Mouse (Mus musculus) forebrain, postnatal 0 days (tissue): ENCODE measurements around the gene Ifna6. TPM values are rescaled to one million over a fixed set of nuclear protein-coding genes. Genes with fewer than 3 reads are reported as not detected.

Experiments used
- ATAC-seq: fragments of 200-750 bp; cut with Nextera tagmentation; 2 replicates; pipeline ENCODE4 v1.8.0; 2017; ENCODE audit warnings: mild to moderate bottlenecking, moderate library complexity
- DNase-seq: peaks from one replicate; pipeline ENCODE4 v3.0.0-alpha.2; 2015
- H3K27ac ChIP-seq: fragments of 300-500 bp; sonication (generic); 2 replicates; pipeline ENCODE4 v1.5.1; 2014; ENCODE audit warnings: low read depth, mild to moderate bottlenecking, antibody characterized with exemption, low read length, moderate library complexity, mixed read lengths
- H3K27me3 ChIP-seq: fragments of 300-500 bp; sonication (generic); 2 replicates; pipeline ENCODE4 v1.6.1; 2014; ENCODE audit warnings: mild to moderate bottlenecking, low read length, mixed read lengths; ENCODE audit not compliant: insufficient read depth
- H3K36me3 ChIP-seq: fragments of 300-500 bp; sonication (generic); 2 replicates; pipeline ENCODE4 v1.6.1; 2014; ENCODE audit warnings: mild to moderate bottlenecking, moderate library complexity; ENCODE audit not compliant: insufficient read depth
- H3K4me1 ChIP-seq: fragments of 300-500 bp; sonication (generic); 2 replicates; pipeline ENCODE4 v1.6.1; 2014; ENCODE audit warnings: antibody characterized with exemption; ENCODE audit not compliant: insufficient read depth
- H3K4me2 ChIP-seq: fragments of 300-500 bp; sonication (generic); 2 replicates; pipeline ENCODE4 v1.6.1; 2014; ENCODE audit warnings: low read depth, mild to moderate bottlenecking, moderate library complexity
- H3K4me3 ChIP-seq: fragments of 300-500 bp; sonication (generic); 2 replicates; pipeline ENCODE4 v1.5.1; 2014; ENCODE audit warnings: low read depth, low read length, mixed read lengths
- H3K9ac ChIP-seq: fragments of 300-500 bp; sonication (generic); 2 replicates; pipeline ENCODE4 v1.6.1; 2014; ENCODE audit warnings: mild to moderate bottlenecking
- H3K9me3 ChIP-seq: fragments of 300-500 bp; sonication (generic); 2 replicates; pipeline ENCODE4 v1.6.1; 2016; ENCODE audit warnings: low read length
- CTCF ChIP-seq: sonication (generic); IDR thresholded peaks from 2 replicates; pipeline ENCODE4 v1.5.1; 2016; ENCODE audit warnings: antibody characterized with exemption, control low read depth, low read depth
- WGBS: fragments of 180-500 bp; shearing (Covaris S2); extraction: QIAGEN DNeasy Blood & Tissue Kit; methylation state at CpG from one replicate; pipeline ENCODE4 v1.1.7; 2014; 5-methylcytosine and 5-hydroxymethylcytosine counted together
- polyA plus RNA-seq: library from polyadenylated mRNA; unstranded; fragments of >200 nt; fragmentation: Nextera tagmentation; extraction: Ambion mirVana; gene quantifications from 2 replicates; pipeline ENCODE4 v1.2.1, GENCODE M21; 2015
- total RNA-seq: library from RNA; depleted of rRNA; stranded (reverse); fragments of >200 nt; gene quantifications from 2 replicates; pipeline ENCODE4 v1.2.3, GENCODE M21; 2014; rRNA removed

Ifna6 gene
- total and polyA plus RNA-seq, 2 experiments from 2014 or later, result not detected

DNA sequence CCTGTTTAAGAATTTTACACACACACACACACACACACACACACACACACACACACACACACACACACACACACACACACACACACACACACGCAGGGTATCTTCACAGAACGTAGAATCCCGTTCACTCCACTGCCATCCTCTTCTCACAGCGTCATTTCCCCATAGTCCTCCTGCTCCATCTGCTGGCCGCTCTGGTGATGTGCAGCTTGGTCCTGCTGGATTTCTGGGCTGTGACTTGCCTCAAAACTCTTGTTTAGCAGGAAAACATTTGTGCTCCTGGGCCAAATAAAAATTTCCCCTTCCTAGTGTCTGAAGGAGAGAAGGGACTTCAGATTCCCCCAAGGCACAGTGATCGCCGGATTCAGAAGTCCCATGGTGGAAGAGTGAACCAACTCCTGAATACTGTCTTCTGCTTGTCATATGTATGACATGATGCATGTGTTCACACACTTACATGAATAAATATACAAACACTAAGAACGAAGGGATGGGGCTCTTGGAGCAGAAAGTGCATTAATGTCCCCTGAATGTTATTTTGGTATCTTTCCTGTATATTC, 40.2 kb downstream of the Ifna6 start:
- Histone ChIP-seq H3K9me3 (no peaks in the 10 kb centered on the region), H3K4me2 (peak overlapping the region; percentile 75), H3K36me3 (no peaks in the 10 kb centered on the region), H3K27me3 (no peaks in the 10 kb centered on the region), H3K9ac (no peak overlapping the region), H3K4me3 (peak overlapping the region; percentile 41), H3K4me1 (no peaks in the 10 kb centered on the region), H3K27ac (no peak overlapping the region)
- peak; percentile 85 for DNase-seq
- under 1% methylated on average over 8 of the region's 8 CpGs for WGBS
- ATAC-seq, result peak; percentile 85
- TF ChIP-seq CTCF, result peak; percentile 94

DNA sequence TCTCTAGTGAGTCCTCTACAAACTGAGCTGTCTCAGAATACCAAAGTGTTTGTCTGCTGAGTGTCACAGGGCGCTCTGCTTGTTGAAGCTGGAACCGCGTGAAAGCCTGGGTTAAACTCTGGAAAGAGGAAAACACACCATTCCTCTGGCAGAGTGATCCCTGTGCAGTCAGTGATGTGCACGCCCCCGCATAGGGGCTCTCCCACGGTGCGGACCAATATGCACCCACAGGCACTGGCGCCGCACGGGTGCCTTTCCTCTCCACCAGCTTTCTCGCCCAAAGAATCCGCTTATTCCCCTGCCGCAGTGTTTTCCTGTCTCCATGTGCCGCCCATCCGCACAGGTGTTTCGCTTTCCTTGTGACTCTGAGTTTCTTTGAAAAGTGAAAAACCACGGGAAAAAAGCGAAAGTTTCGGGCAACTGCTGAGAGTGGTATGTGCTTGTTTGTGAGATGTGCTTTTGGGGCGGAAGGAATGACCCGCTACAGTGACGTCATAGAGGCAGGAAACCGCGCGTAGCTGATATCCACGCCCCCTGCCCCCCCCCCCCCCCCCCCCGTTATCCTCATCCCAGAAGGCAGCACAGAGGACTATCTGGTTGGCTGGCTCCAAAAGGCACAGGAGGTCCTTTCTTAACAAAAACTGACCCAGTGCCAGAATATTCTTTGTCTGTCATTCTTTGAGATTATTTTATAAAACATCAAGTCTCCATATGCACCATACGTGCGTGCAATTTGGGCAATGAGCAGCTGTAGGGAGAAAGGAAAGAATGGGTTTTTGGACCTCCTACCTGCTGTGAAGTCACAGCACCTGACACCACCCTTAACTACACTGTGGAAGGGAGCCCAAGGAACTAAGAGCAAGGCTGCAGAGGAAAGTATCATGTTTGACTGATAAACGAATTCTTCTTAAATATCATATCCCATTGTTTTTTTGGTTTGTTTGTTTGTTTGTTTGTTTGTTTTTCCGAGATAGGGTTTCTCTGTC, 41.0 kb downstream of the Ifna6 start:
- Histone ChIP-seq H3K27ac (no peak overlapping the region), H3K9ac (peak overlapping the region; percentile 43), H3K9me3 (no peaks in the 10 kb centered on the region), H3K4me3 (peak overlapping the region; percentile 41), H3K36me3 (no peaks in the 10 kb centered on the region), H3K4me1 (no peaks in the 10 kb centered on the region), H3K4me2 (peak overlapping the region; percentile 75), H3K27me3 (no peaks in the 10 kb centered on the region)
- WGBS, result 8% methylated on average over 31 of the region's 31 CpGs
- DNase-seq, result peak; percentile 62
- peak; percentile 72 for ATAC-seq
- TF ChIP-seq CTCF, result no peak

DNA sequence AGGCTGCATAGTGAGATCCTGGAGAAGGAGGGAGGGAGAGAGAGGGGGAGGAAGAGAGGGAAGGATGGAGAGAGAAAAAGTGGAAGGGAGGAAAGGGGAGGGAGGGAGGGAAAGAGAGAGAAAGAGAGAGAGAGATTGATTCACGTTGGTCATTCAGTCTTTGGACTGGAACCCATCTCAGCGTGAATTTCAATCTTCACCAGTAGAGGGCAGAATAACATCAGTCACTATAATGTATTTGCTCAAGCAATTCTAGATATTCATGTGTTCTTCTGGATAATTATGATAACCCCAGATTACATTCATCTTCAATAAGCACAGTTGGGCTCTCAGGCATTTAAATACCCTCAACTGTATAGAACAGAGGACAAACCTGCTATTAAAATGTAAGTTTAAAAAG, 45.5 kb downstream of the Ifna6 start:
- no peak for ATAC-seq
- DNase-seq, result peak; percentile 63

DNA sequence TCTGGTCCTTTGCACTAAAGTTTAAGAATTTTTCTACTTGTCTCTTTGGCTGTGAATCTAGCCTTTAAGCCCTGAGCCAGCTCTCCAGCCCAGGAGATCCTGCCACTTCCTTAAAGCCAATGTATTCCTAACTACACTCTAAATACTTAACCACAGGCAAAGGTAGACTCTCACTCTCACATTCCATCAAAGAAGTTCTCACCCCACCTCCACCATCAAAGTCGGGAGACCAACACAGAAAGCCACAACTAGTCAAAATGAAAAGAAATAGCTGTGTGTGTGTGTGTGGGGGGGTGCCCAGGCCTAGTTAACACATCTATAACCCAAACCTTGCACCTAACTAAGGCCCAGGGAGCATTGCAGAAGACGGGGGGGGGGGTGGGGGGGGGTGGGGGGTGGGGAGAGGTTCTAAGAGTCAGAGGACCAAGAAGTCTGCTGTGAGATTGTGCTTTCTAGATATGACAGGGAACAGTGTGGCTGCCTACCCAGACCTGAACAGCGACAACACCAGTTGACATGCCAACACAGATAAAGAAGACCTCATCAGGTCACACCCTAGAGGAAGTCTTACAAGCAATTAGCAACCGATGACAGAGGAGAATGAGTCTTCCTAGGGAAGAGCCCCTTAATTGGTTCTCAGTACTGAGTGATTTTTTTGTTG, 48.3 kb downstream of the Ifna6 start:
- Histone ChIP-seq H3K9ac (no peak overlapping the region), H3K4me2 (no peak overlapping the region), H3K36me3 (no peaks in the 10 kb centered on the region), H3K9me3 (no peaks in the 10 kb centered on the region), H3K4me1 (no peaks in the 10 kb centered on the region), H3K27ac (no peak overlapping the region), H3K4me3 (no peak overlapping the region), H3K27me3 (no peaks in the 10 kb centered on the region)
- TF ChIP-seq CTCF, result no peak
- DNase-seq (no peak), ATAC-seq (no peak)
- WGBS, result 84% methylated on average over 3 of the region's 4 CpGs

More for the DNA sequence above, 45.5 kb downstream of the Ifna6 start:
- TF ChIP-seq CTCF, result peak; percentile 79
- Histone ChIP-seq H3K27me3 (no peaks in the 10 kb centered on the region), H3K36me3 (no peaks in the 10 kb centered on the region), H3K4me2 (no peak overlapping the region), H3K4me3 (no peak overlapping the region), H3K9ac (no peak overlapping the region), H3K4me1 (no peaks in the 10 kb centered on the region), H3K9me3 (no peaks in the 10 kb centered on the region), H3K27ac (no peak overlapping the region)
- WGBS, result 0% methylated on average over 2 of the region's 2 CpGs

DNA sequence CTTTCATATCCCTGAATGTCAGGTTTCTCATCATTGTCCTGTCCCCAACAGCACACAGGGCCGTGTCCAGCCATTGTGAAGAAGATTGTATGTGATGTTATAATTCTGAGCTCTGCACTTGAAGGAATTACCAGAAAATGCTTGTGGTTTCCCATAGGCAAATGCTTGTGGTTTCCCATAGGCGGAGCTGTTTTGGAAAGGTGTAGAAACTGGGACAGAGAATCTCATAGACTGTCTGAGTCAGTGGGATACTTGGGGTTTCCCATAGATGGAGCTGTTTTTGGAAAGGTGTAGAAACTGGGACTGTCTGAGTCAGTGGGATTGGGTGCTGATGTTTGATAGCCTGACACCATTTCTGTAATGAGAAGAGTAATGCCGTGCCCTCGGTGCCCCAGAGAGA, 49.3 kb downstream of the Ifna6 start:
- Histone ChIP-seq H3K9me3 (no peaks in the 10 kb centered on the region), H3K4me2 (no peak overlapping the region), H3K36me3 (no peaks in the 10 kb centered on the region), H3K27ac (no peak overlapping the region), H3K27me3 (no peaks in the 10 kb centered on the region), H3K9ac (no peak overlapping the region), H3K4me3 (no peak overlapping the region), H3K4me1 (no peaks in the 10 kb centered on the region)
- DNase-seq (no peak), ATAC-seq (no peak)
- 85% methylated on average over 4 of the region's 4 CpGs for whole genome bisulfite sequencing
- no peak for TF ChIP-seq CTCF

Other genes with a start within 250 kb of the Ifna6 start
- gene Ifna9, start 235.0 kb upstream of the Ifna6 start, total RNA-seq, result not detected in 2 replicates
- not detected in 2 replicates for gene Ifna9, start 235.0 kb upstream of the Ifna6 start, polyA plus RNA-seq
- not detected in 2 replicates for gene Ifna12, start 224.0 kb upstream of the Ifna6 start, total RNA-seq
- not detected in 2 replicates for gene Ifna12, start 224.0 kb upstream of the Ifna6 start, polyA plus RNA-seq
- not detected in 2 replicates for gene C87499, start 193.0 kb upstream of the Ifna6 start, total RNA-seq
- not detected in 2 replicates for gene C87499, start 193.0 kb upstream of the Ifna6 start, polyA plus RNA-seq
- gene Ifna13, start 183.0 kb upstream of the Ifna6 start, total RNA-seq, result not detected in 2 replicates
- not detected in 2 replicates for gene Ifna13, start 183.0 kb upstream of the Ifna6 start, polyA plus RNA-seq
- gene Ifna16, start 150.5 kb upstream of the Ifna6 start, total RNA-seq, result not detected in 2 replicates
- gene Ifna16, start 150.5 kb upstream of the Ifna6 start, polyA plus RNA-seq, result not detected in 2 replicates
- not detected in 2 replicates for gene Ifna2, start 143.5 kb upstream of the Ifna6 start, total RNA-seq
- gene Ifna2, start 143.5 kb upstream of the Ifna6 start, polyA plus RNA-seq, result not detected in 2 replicates
- not detected in 2 replicates for gene Ifnab, start 136.1 kb upstream of the Ifna6 start, total RNA-seq
- gene Ifnab, start 136.1 kb upstream of the Ifna6 start, polyA plus RNA-seq, result not detected in 2 replicates
- gene Gm26566, start 105.6 kb upstream of the Ifna6 start, total RNA-seq, result 1.2 and 2.9 TPM in 2 replicates
- gene Gm26566, start 105.6 kb upstream of the Ifna6 start, polyA plus RNA-seq, result 0.84 and 1.1 TPM in 2 replicates
- gene Klhl9, start 105.0 kb upstream of the Ifna6 start, total RNA-seq, result 171 and 176 TPM in 2 replicates
- gene Klhl9, start 105.0 kb upstream of the Ifna6 start, polyA plus RNA-seq, result 65.8 and 78.1 TPM in 2 replicates
- not detected in 2 replicates for gene Gm13271, start 72.5 kb upstream of the Ifna6 start, total RNA-seq
- gene Gm13271, start 72.5 kb upstream of the Ifna6 start, polyA plus RNA-seq, result not detected in 2 replicates
- not detected in 2 replicates for gene Gm13283, start 67.3 kb upstream of the Ifna6 start, total RNA-seq
- not detected in 2 replicates for gene Gm13283, start 67.3 kb upstream of the Ifna6 start, polyA plus RNA-seq
- gene Gm13290, start 53.6 kb upstream of the Ifna6 start, total RNA-seq, result not detected in 2 replicates
- not detected in 2 replicates for gene Gm13290, start 53.6 kb upstream of the Ifna6 start, polyA plus RNA-seq
- gene Gm13289, start 50.5 kb upstream of the Ifna6 start, total RNA-seq, result not detected in 2 replicates
- gene Gm13289, start 50.5 kb upstream of the Ifna6 start, polyA plus RNA-seq, result not detected in 2 replicates
- gene Gm13272, start 47.6 kb upstream of the Ifna6 start, total RNA-seq, result not detected in 2 replicates
- not detected in 2 replicates for gene Gm13272, start 47.6 kb upstream of the Ifna6 start, polyA plus RNA-seq
- gene Ifnz, start 45.3 kb upstream of the Ifna6 start, total RNA-seq, result 0.33 TPM in 1 of 2 replicates, not detected in the other
- gene Ifnz, start 45.3 kb upstream of the Ifna6 start, polyA plus RNA-seq, result not detected in 2 replicates
- not detected in 2 replicates for gene Gm13276, start 41.7 kb upstream of the Ifna6 start, total RNA-seq
- gene Gm13276, start 41.7 kb upstream of the Ifna6 start, polyA plus RNA-seq, result not detected in 2 replicates
- gene Gm13277, start 38.8 kb upstream of the Ifna6 start, total RNA-seq, result not detected in 2 replicates
- gene Gm13277, start 38.8 kb upstream of the Ifna6 start, polyA plus RNA-seq, result not detected in 2 replicates
- gene Gm13278, start 35.9 kb upstream of the Ifna6 start, total RNA-seq, result not detected in 2 replicates
- gene Gm13278, start 35.9 kb upstream of the Ifna6 start, polyA plus RNA-seq, result not detected in 2 replicates
- not detected in 2 replicates for gene Gm13275, start 32.9 kb upstream of the Ifna6 start, total RNA-seq
- not detected in 2 replicates for gene Gm13275, start 32.9 kb upstream of the Ifna6 start, polyA plus RNA-seq
- gene Gm13279, start 30.0 kb upstream of the Ifna6 start, total RNA-seq, result not detected in 2 replicates
- gene Gm13279, start 30.0 kb upstream of the Ifna6 start, polyA plus RNA-seq, result not detected in 2 replicates
- gene Gm13285, start 27.8 kb upstream of the Ifna6 start, total RNA-seq, result not detected in 2 replicates
- gene Gm13285, start 27.8 kb upstream of the Ifna6 start, polyA plus RNA-seq, result not detected in 2 replicates
- not detected in 2 replicates for gene Gm13287, start 24.2 kb upstream of the Ifna6 start, total RNA-seq
- gene Gm13287, start 24.2 kb upstream of the Ifna6 start, polyA plus RNA-seq, result not detected in 2 replicates
- gene Gm13288, start 21.9 kb upstream of the Ifna6 start, total RNA-seq, result not detected in 2 replicates
- not detected in 2 replicates for gene Gm13288, start 21.9 kb upstream of the Ifna6 start, polyA plus RNA-seq
- gene Ifna7, start 11.2 kb upstream of the Ifna6 start, total RNA-seq, result not detected in 2 replicates
- not detected in 2 replicates for gene Ifna7, start 11.2 kb upstream of the Ifna6 start, polyA plus RNA-seq
- not detected in 2 replicates for gene Ifna11, start 7.5 kb upstream of the Ifna6 start, total RNA-seq
- gene Ifna11, start 7.5 kb upstream of the Ifna6 start, polyA plus RNA-seq, result not detected in 2 replicates
- gene Ifna5, start 8.1 kb downstream of the Ifna6 start, total RNA-seq, result not detected in 2 replicates
- gene Ifna5, start 8.1 kb downstream of the Ifna6 start, polyA plus RNA-seq, result not detected in 2 replicates
- not detected in 2 replicates for gene Ifna4, start 14.4 kb downstream of the Ifna6 start, total RNA-seq
- not detected in 2 replicates for gene Ifna4, start 14.4 kb downstream of the Ifna6 start, polyA plus RNA-seq
- gene Ifna1, start 22.7 kb downstream of the Ifna6 start, total RNA-seq, result not detected in 2 replicates
- gene Ifna1, start 22.7 kb downstream of the Ifna6 start, polyA plus RNA-seq, result not detected in 2 replicates
- gene Ifne, start 52.8 kb downstream of the Ifna6 start, total RNA-seq, result not detected in 2 replicates
- gene Ifne, start 52.8 kb downstream of the Ifna6 start, polyA plus RNA-seq, result not detected in 2 replicates